Mouse (Mus musculus): ENCODE data around the gene Acbd4. TPM values are rescaled to one million over a fixed set of nuclear protein-coding genes. Genes with fewer than 3 reads are reported as not detected.

Gene Acbd4
- polyA plus RNA-seq, 1 experiment from 2014 or later: 36.6 TPM

- WGBS: 90% methylated on average over 14 of the region's 14 CpGs
- no peaks in the 10 kb centered on the region for H3K9me3 ChIP-seq (replicated peaks; ENCODE audit: low read length)
- no peaks in the 10 kb centered on the region for H3K4me1 ChIP-seq (replicated peaks; ENCODE audit: insufficient read depth, low read length)
- H3K4me3 ChIP-seq (replicated peaks; ENCODE audit: low read depth, low read length): no peak overlapping the region
- H3K27me3 ChIP-seq (ENCODE audit: insufficient read depth, low read length): no peaks in the 10 kb centered on the region
- no peak for ATAC-seq (replicated peaks; ENCODE audit: low FRiP score, low read depth)
- H3K27ac ChIP-seq: no peak overlapping the region
- no peak overlapping the region for H3K4me2 ChIP-seq (ENCODE audit: low read length)
- H3K9ac ChIP-seq (ENCODE audit: low read depth, low read length): no peak overlapping the region
- H3K36me3 ChIP-seq (ENCODE audit: insufficient read depth, low read length): peaks cover 80% of the 10 kb centered on the region
- TF ChIP-seq CTCF (IDR thresholded peaks at IDR 0.05; ENCODE audit: low read depth): no peak
- no peak for DNase-seq (ENCODE audit: low spot score)
Observed at GRCm38 (mm10) chr11:103066191-103067050, 35.1 kb upstream of the Acbd4 start.

GRCm38 (mm10) chr11:103067051-103067361 lies 34.5 kb upstream of the Acbd4 start:
- Histone ChIP-seq H3K4me3 (replicated peaks; ENCODE audit: low read depth, low read length) (no peak overlapping the region), H3K36me3 (ENCODE audit: insufficient read depth, low read length) (peaks cover 76% of the 10 kb centered on the region), H3K4me2 (ENCODE audit: low read length) (no peak overlapping the region), H3K9ac (ENCODE audit: low read depth, low read length) (no peak overlapping the region), H3K27ac (no peak overlapping the region), H3K4me1 (replicated peaks; ENCODE audit: insufficient read depth, low read length) (no peaks in the 10 kb centered on the region), H3K9me3 (replicated peaks; ENCODE audit: low read length) (no peaks in the 10 kb centered on the region), H3K27me3 (ENCODE audit: insufficient read depth, low read length) (no peaks in the 10 kb centered on the region)
- ATAC-seq (replicated peaks; ENCODE audit: low FRiP score, low read depth) (no peak), DNase-seq (ENCODE audit: low spot score) (no peak)
- WGBS: 94% methylated on average over 6 of the region's 6 CpGs
- no peak for TF ChIP-seq CTCF (IDR thresholded peaks at IDR 0.05; ENCODE audit: low read depth)

- DNase-seq (ENCODE audit: low spot score) (no peak), ATAC-seq (replicated peaks; ENCODE audit: low FRiP score, low read depth) (no peak)
- peaks cover 75% of the 10 kb centered on the region for H3K36me3 ChIP-seq (ENCODE audit: insufficient read depth, low read length)
- no peak overlapping the region for H3K4me2 ChIP-seq (ENCODE audit: low read length)
- no peak overlapping the region for H3K27ac ChIP-seq
- H3K27me3 ChIP-seq (ENCODE audit: insufficient read depth, low read length): no peaks in the 10 kb centered on the region
- H3K9me3 ChIP-seq (replicated peaks; ENCODE audit: low read length): no peaks in the 10 kb centered on the region
- no peaks in the 10 kb centered on the region for H3K4me1 ChIP-seq (replicated peaks; ENCODE audit: insufficient read depth, low read length)
- no peak overlapping the region for H3K9ac ChIP-seq (ENCODE audit: low read depth, low read length)
- 55% methylated on average over 8 of the region's 8 CpGs for WGBS
- no peak for TF ChIP-seq CTCF (IDR thresholded peaks at IDR 0.05; ENCODE audit: low read depth)
- H3K4me3 ChIP-seq (replicated peaks; ENCODE audit: low read depth, low read length): no peak overlapping the region
Observed at GRCm38 (mm10) chr11:103067457-103068001, 34.0 kb upstream of the Acbd4 start.

- H3K36me3 ChIP-seq (ENCODE audit: insufficient read depth, low read length): peaks cover 70% of the 10 kb centered on the region
- no peak overlapping the region for H3K27ac ChIP-seq
- no peak overlapping the region for H3K4me2 ChIP-seq (ENCODE audit: low read length)
- H3K4me3 ChIP-seq (replicated peaks; ENCODE audit: low read depth, low read length): no peak overlapping the region
- no peak for TF ChIP-seq CTCF (IDR thresholded peaks at IDR 0.05; ENCODE audit: low read depth)
- H3K9ac ChIP-seq (ENCODE audit: low read depth, low read length): no peak overlapping the region
- ATAC-seq (replicated peaks; ENCODE audit: low FRiP score, low read depth): no peak
- H3K27me3 ChIP-seq (ENCODE audit: insufficient read depth, low read length): no peaks in the 10 kb centered on the region
- WGBS: 96% methylated on average over 4 of the region's 4 CpGs
- no peaks in the 10 kb centered on the region for H3K4me1 ChIP-seq (replicated peaks; ENCODE audit: insufficient read depth, low read length)
- DNase-seq (ENCODE audit: low spot score): no peak
- no peaks in the 10 kb centered on the region for H3K9me3 ChIP-seq (replicated peaks; ENCODE audit: low read length)
Observed at GRCm38 (mm10) chr11:103068272-103068671, 33.2 kb upstream of the Acbd4 start.

GRCm38 (mm10) chr11:103068884-103069283 lies 32.6 kb upstream of the Acbd4 start:
- ATAC-seq (replicated peaks; ENCODE audit: low FRiP score, low read depth): no peak
- no peak for TF ChIP-seq CTCF (IDR thresholded peaks at IDR 0.05; ENCODE audit: low read depth)
- Histone ChIP-seq H3K4me2 (ENCODE audit: low read length) (no peak overlapping the region), H3K4me3 (replicated peaks; ENCODE audit: low read depth, low read length) (no peak overlapping the region), H3K36me3 (ENCODE audit: insufficient read depth, low read length) (peaks cover 64% of the 10 kb centered on the region), H3K27ac (no peak overlapping the region), H3K4me1 (replicated peaks; ENCODE audit: insufficient read depth, low read length) (no peaks in the 10 kb centered on the region), H3K27me3 (ENCODE audit: insufficient read depth, low read length) (no peaks in the 10 kb centered on the region), H3K9me3 (replicated peaks; ENCODE audit: low read length) (no peaks in the 10 kb centered on the region), H3K9ac (ENCODE audit: low read depth, low read length) (no peak overlapping the region)
- WGBS: 90% methylated on average over 11 of the region's 11 CpGs
- no peak for DNase-seq (ENCODE audit: low spot score)

- no peak overlapping the region for H3K4me2 ChIP-seq (ENCODE audit: low read length)
- no peak overlapping the region for H3K27ac ChIP-seq
- no peaks in the 10 kb centered on the region for H3K9me3 ChIP-seq (replicated peaks; ENCODE audit: low read length)
- WGBS: 95% methylated on average over 2 of the region's 2 CpGs
- H3K4me3 ChIP-seq (replicated peaks; ENCODE audit: low read depth, low read length): no peak overlapping the region
- ATAC-seq (replicated peaks; ENCODE audit: low FRiP score, low read depth) (no peak), DNase-seq (ENCODE audit: low spot score) (no peak)
- no peak for TF ChIP-seq CTCF (IDR thresholded peaks at IDR 0.05; ENCODE audit: low read depth)
- H3K9ac ChIP-seq (ENCODE audit: low read depth, low read length): no peak overlapping the region
- H3K27me3 ChIP-seq (ENCODE audit: insufficient read depth, low read length): no peaks in the 10 kb centered on the region
- H3K4me1 ChIP-seq (replicated peaks; ENCODE audit: insufficient read depth, low read length): no peaks in the 10 kb centered on the region
- peaks cover 56% of the 10 kb centered on the region for H3K36me3 ChIP-seq (ENCODE audit: insufficient read depth, low read length)
Observed at GRCm38 (mm10) chr11:103069731-103070130, 31.8 kb upstream of the Acbd4 start.

Data from kidney, postnatal 0 days (tissue).